Mouse (Mus musculus) common myeloid progenitor, adult 5-6 weeks (primary cell): Measurements from ENCODE around the gene B3galt2. TPM values are rescaled to one million over a fixed set of nuclear protein-coding genes. Genes with fewer than 3 reads are reported as not detected.
A peak's percentile ranks its signal among the peaks of the same experiment; 100 is the strongest.
"Not testable (repeated sequence)": the region's sequence is repeated elsewhere in the genome, so short reads cannot be mapped to it uniquely, and the experiment has no call there.

Source experiments
- ATAC-seq: replicated peaks from 2 replicates; pipeline ENCODE4 v1.8.0; 2016; ENCODE audit warnings: low read depth, mild to moderate bottlenecking, moderate TSS enrichment, inconsistent platforms; ENCODE audit not compliant: poor library complexity, severe bottlenecking
- total RNA-seq: library from RNA; stranded (forward); fragments of 200-1000, 187-1606 nt; gene quantifications from 2 replicates; pipeline ENCODE4 v1.2.3, GENCODE M21; 2017

The B3galt2 gene
- total RNA-seq = 0.18 TPM in 1 of 2 replicates, not detected in the other

DNA sequence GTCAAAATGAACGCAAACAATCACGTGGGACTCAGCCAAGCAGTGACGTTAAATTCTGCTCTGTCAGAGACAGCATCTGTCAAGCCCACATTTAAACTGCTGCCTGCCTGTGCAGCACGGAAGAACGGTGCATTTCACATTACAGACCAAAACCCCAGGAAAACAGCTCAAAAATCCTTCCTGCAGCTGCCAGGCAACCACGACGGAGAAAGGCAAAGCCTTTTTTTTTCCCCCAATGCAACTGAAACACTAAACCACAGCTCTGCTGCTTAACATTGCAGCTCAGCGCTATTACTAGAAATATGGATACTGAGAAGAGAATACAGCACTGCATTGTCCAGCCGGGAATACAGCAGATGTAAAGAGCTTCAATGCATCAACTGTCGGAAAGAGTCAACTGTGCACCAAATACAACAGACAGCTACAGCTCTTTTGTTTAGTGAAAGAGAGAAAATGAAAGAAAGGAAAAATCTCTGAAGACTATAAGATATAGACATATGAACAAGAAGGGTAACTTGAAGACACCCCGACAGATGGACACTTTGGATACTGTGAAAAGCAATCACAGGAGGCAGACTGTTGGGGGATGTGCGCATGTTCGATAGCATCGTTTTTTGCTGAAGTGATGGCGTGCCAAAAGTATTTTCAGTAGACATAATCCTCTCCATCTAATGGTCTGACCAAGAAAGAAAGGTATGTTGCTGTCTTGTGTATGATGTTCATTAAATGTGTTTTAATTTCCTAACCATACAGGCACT lies at the start of gene B3galt2:
B3galt2 (plus strand) TSS at position 15 of the 758 bp plus-strand sequence.
- peak; percentile 90 for ATAC-seq

DNA sequence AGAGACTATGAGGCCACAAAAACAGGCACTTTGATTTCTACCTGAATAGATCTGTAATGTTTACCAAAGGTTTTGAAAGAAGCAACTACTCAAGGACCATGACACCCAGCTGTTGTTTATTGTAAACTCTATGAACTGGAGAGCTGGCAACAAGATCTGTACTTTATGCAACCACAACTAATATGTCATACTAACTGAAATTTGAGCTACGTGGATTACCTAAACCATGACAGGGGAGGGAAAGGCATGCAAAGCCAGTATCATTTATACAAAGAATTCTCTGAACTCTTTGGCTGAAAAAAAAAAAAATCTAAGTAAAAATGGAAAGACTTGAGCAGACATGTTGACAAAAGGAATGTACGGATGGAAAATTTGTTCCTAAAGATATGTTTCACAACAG lies 43.6 kb upstream of the B3galt2 start:
- no peak for ATAC-seq

DNA sequence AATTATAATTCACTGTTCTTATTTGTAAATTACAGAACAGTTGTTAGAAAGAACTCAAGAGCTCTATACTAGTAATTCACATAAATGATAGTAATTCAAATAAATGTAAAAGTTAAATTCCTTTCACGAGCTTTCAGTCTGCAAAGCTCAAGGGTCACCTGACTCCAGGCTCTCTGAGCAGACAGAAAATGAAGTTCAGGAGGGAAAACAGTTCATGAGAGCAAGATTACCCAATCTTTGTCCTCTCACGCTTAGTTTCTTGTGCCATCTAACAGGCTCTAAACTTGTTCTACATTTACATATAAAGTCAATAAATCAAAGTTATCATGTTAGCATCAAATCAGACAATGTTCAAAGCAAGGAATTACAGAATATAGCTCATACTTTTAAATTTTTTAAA lies 31.6 kb upstream of the B3galt2 start:
- no peak for ATAC-seq

DNA sequence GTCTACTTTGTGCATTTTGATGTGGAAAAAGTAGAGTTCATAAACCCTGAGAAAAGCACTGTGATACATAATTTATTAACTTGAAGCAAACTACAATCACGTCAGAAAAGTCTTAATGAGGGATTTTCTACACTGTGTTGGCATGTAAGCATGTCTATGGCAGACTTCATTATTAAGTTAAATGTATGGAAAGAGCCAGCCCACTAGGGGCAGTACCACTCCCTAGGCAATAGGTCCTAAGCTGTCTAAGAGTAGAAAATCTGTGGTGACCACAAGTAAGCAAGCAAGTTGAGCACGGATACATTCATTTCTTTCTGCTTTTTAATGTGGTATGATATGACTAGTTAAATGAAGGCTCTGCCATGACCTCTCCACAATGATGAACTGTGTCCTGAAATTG lies 27.6 kb upstream of the B3galt2 start:
- no peak for ATAC-seq

DNA sequence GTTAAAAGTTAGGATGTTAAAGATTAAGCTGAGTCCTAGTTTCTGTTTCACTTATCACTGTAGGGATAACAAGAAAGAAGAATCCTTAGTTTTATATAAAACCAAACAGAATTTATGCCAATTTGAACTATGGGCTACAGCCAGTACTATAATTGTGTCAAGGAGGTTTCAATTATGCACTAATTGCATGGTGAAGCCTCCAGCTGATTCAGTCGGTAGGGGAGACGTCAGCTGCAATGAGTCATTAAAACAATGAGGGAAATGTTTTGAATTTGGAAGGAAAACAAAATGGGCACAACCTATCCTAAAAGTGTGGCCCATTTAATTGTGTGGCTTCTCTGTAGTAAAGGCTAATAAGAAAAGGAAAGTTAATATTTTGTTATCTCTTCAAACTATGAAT lies 20.7 kb upstream of the B3galt2 start:
- no peak for ATAC-seq

DNA sequence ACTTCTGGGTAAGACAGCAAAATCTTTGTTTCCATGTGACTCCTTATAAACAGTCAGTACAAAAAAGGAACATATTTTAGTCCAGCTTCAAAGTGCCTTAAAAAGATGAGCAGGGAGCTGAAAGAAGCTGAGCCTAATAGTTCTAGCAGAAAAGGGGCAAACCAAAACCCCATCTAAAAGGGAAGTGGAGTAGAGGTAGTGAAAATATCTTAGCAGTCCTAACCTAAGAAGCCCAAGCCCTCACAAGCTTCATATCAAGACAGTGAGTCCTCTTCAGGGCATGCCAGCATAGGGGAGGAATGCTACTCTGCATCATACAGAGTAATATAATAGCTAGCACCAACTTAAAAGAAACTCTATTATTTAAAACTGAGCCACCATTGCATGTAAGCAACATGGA lies 18.5 kb upstream of the B3galt2 start:
- ATAC-seq = peak; percentile 38; the same call in 1 of the 2 replicates

DNA sequence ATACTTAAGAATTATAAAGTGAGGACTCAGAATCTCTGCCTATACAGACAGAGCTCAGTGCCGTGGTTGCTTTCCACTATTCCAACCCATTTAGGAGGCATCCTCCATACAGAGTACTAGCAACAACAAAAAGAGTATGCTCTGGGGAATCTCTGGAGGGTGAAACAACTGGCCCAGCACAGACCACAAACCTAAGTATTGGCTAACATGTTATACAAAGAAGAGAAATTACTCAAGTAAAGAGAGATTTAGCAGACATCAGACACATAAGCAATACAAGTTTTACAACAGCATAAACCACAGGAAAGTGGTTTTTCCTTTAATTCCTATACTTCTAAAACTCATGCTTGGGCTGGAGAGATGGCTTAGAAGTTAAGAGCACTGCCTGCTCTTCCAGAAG lies 17.8 kb upstream of the B3galt2 start:
- ATAC-seq = peak; percentile 24; the same call in 1 of the 2 replicates

DNA sequence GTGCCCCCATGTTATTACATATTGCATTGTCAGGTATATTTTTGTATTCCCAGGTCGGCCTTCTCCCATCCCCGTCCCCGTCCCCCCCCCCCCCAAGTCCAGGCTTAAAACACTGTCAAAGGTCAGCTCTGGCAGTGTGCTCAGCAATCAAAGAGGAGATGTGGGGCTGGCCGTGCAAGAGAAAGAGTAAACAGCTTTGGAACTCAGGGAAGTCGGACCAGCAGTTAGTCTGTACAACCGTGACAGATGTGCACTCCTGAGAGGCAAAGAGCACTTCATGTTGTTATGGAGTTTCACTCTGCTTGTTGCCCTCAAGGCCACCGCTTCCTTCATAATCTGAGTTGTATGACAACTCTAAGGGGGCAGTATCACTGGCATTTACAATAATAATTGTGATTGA lies 9.1 kb upstream of the B3galt2 start:
- no peak for ATAC-seq

DNA sequence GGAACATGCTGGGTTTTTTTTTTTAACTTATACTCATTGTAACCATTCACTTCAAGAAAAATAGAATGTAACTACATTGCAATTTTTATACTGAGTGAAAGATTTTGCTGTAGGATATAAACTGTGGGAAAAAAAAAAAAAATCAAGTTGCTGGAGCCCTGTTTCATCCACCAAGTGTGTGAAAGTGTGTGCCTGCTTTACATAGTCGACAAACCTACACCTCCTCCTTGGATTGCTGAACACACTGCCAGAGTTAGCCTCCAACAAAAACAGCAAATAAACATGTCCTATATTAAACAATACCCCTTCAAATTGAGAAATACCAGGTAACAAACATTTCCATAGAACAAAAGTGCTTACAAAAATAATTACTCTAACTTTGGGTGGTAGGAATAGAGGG lies 8.1 kb upstream of the B3galt2 start:
- ATAC-seq = no peak

DNA sequence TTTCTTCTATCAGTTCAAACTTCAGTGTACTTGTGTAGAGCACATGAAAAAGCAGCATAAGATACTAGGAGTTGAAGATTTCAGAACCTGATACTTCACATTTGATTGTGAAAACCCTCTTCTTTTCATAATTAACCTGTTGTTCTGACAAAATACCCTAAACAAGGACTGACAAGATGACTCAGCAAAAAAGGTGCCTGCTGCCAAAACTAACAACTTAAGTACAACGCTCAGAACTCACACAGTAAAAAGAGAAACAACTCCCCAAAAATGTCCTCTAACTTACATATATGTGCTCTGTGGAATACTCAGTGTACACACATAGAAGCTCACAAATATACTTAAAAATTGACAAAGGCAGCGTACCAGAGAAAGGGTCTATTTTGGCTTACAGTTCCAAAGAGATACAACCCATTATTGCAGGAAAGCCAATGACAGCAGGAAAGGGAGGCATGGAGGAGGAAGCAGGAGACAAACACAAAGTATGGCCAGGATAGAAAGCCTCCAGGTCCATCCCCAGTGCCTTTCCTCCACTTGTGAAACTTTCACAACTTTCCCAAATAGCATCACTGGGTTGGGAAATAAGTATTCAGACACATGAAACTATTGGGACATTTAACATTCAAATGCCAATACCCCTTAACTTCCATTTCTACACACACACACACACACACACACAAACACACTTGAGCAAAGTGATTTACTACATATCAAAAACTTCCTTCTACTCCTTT lies 7.4 kb upstream of the B3galt2 start:
- ATAC-seq = no peak

DNA sequence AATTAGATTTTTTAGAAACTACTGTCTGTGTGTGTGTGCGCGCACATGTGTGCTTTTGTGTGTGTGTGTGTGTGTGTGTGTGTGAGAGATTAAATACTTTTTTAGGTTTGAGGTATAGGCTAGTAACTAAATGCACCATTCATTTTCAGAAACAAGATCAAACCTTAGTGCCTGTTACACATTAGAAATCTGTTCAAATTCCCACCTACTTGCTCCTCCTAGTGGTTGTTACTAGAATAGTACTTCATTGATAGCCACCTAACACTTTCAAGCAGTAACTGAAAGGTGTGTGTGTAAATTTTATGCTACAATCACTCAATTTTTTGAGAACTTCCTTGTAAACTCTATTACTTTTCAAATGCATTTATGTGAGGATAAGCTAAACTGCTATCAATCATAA lies 3.8 kb downstream of the B3galt2 start:
- ATAC-seq = peak; percentile 74

DNA sequence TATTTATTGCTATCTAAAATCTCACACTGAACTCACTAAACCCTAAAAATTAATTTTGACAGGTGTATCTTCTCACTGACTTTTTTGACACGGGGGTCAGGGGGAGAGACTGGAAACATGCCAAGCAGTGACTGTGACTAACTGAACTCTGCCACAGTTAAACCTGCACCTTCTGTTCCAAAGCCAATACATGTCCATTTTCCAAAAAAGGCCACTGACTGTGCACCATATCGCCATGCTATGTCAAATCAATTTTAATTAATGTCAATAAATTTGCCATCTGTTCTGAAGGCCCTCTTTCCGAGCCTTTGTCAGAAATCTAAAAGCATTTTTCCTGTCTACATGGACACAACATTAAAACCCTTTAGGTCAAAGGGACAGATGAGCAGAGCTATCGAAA lies 4.9 kb downstream of the B3galt2 start:
- ATAC-seq = no peak

DNA sequence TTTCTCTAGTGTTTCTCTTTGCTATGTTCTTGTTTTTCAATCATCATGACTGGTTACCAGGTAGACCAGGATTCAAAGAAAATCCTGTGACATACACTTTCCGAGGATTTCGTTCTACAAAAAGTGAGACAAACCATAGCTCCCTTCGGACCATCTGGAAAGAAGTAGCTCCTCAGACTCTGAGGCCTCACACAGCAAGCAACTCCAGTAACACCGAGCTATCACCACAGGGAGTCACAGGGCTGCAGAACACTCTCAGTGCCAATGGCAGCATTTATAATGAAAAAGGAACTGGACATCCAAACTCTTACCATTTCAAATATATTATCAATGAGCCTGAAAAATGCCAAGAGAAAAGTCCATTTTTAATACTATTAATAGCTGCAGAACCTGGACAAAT lies 5.8 kb downstream of the B3galt2 start:
- ATAC-seq = no peak

DNA sequence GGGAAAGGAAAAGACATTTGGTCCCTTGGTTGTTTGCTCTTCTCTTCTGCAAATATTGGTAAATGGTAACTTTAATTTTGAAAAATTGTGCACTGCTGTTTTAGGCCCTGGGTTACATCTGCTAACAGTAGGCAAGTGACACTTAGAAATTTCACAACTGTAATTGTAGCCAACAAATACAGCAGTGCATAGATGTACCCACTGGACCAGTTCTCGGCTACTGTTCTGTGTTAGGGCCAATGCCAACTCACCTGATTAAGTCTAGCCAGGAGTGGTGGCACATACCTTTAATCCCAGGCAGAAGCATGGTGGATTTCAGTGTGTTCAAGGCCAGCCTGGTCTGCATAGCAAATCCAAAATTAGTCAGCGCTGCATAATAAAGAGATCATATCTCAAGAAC lies 9.9 kb downstream of the B3galt2 start:
- no peak for ATAC-seq

DNA sequence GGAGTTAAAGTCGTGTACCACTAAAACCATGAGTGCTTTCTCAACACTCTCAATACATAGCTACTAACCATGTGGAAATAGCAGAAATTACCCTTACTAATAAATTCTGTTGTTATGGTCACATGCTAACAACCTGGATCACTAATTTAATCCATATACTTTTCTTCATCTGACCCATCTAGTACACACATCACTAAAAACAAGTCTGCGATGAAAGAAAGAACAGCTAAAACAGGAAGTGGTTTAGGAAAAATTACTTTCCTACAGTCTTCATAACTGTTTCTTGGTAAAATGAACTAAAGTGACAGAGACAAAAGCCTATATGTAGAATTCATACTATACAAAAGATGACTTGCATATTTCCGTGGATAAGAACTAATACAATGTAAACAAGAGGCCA lies 13.2 kb downstream of the B3galt2 start:
- ATAC-seq = peak; percentile 58

DNA sequence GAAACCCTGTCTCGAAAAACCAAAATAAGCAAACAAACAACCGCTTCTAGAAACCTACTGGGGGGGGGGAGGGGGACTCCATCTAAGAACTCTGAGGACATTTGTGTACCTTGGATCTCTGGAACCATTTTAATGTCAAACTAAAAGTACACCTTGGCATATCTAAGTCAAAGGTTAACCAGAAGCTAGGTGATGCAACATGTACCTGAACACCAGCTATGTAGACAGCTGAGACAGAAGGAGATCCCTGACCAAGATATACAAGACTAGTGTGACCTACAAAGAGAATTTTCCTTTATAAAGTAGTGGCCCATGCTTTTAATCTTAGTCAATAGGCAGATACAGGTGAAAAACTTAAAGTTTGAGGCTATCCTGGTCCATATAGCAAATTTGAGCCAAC lies 22.7 kb downstream of the B3galt2 start:
- no peak for ATAC-seq

DNA sequence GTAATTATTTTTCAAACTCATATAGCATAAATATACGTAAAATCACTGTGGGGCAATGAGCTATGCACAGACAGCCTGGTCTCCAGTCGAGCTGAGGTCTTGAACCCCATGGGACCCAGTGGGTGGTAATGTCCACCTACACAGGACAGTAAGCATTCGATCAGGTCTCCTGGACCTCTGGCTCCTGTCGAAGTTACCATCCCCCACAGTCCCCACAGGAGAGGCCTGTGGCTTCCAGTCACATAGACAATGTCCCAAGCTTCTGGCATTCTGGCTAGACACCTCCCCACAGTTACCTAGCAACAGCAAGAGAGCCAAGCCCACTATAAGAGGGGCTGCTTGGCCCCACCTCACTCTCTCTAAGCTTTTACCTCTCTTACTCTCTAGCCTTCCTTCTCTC lies 24.3 kb downstream of the B3galt2 start:
- ATAC-seq = not testable (repeated sequence)

DNA sequence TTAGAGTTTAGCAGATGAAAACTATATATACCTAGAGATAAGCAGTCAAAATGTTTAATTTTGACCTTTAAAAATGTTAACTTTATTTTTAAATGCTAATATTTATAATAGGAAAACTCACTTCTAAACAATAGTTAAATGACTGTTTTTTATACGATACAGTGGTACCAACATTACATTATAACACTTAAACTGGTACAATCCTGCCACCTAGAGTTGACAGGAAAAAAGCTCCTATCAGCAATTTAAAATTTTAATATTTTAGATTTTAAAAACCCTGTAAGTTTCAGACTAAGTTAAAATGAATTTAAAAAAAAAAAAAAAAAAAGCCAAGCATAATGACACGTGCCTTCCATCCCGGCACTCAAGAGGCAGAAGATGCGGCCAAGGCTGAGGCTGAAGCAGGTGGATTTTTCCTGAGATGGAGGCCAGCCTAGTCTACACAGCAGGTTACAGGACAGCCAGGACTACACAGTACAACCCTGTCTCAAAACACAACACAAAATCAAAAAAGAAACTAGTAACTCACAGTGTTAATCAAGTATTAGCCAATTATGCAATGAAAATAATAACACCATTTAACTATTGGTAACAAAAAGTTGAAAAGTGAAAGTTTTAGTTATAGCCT lies 35.4 kb downstream of the B3galt2 start:
- ATAC-seq = 0 out of 2 replicates have a peak, but pooled peaks have one; percentile 54

DNA sequence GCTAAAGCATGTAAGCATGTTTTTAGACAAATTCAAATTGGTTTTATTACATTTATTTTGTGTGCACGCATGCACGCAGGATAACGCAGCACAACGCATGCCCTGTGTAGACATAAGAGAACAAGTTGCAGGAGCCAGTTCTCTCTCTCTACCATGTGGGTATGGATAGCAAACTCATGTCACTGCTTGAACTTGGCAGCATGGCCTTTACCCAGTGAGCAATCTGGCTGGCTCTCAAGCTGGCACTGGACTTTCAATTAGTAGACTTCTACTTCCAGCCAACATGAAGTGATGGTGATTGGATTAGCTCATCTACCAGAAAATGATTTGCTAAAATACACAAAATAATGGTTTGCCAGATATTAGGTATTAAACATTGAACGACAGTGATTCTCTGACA lies 40.6 kb downstream of the B3galt2 start:
- no peak for ATAC-seq

DNA sequence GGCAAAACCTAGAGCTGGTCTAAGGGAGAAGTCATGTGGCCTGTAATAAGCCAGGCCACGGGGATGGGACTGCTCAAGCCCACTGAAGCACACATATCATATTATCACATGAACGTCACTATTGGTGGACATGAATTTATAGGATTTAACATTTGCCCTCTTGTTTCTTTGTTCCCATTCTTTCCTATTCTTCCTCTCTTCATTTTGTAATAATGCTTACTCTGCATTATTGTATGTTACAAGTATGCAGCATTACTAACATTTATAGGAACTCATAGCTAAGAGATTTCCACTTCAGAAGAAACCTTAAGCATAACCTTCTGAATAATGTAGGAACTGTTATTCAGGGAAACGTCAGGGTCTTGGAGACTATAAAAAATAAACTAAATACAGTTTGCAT lies 44.4 kb downstream of the B3galt2 start:
- ATAC-seq = no peak

DNA sequence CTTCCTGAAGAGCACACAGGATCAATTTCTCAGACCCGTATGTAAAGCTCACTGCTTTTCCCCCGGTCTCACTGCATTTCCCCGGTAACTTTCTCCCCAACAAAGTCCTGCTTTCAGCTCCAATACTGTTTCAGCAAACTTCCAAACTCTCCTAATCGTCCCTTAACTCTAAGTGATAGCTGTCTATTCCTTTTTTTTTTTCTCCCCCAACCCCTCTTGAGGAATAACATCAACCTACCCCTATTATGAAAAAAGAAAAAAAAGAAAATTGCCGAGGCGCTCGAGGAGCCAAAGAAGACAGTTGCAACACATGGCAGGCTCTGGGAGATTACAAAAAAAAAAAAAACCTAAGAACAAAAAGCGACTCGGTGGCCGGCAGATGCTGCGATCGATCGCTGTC lies 61.3 kb downstream of the B3galt2 start:
- no peak for ATAC-seq
